Mouse (Mus musculus): ENCODE data around the gene Aplnr. TPM values are rescaled to one million over a fixed set of nuclear protein-coding genes. Genes with fewer than 3 reads are reported as not detected.

The Aplnr gene
- total and polyA plus RNA-seq, 2 experiments from 2014 or later, result 21.0 to 22.2 TPM

DNA sequence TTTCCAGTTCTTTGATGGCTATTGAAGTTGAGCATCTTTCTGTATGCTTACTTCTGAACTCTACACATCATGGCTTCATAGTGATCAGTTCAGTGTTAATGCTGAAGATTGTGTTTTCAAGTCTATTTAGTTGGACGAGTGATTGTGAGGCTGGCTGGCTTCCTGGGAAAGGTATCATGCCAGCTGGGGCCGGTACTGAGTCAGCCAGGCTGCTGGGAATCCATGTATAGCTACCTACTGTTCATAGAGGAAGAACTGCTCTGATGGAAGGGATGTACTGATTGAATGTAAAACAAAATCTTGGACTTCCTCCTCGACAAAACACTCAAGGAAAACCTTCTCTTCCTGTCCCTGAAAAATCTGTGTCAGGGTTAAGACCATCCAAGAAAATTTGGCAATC lies 9.3 kb downstream of the Aplnr start:
- Histone ChIP-seq H3K4me3 (ENCODE audit: low read length) (no peak overlapping the region), H3K9me3 (ENCODE audit: low read length) (no peaks in the 10 kb centered on the region), H3K27me3 (ENCODE audit: insufficient read depth, low read length) (no peaks in the 10 kb centered on the region), H3K27ac (no peak overlapping the region), H3K36me3 (ENCODE audit: insufficient read depth, low read length) (no peaks in the 10 kb centered on the region), H3K9ac (replicated peaks; ENCODE audit: low read length) (no peak overlapping the region), H3K4me2 (ENCODE audit: low read depth, low read length) (no peak overlapping the region), H3K4me1 (ENCODE audit: insufficient read depth, low read length) (no peaks in the 10 kb centered on the region)
- ATAC-seq (no peak), DNase-seq (ENCODE audit: low spot score) (no peak)
- 68% methylated on average over 3 of the region's 3 CpGs for WGBS
- no peak for TF ChIP-seq CTCF (IDR thresholded peaks at IDR 0.05; ENCODE audit: low read depth)

DNA sequence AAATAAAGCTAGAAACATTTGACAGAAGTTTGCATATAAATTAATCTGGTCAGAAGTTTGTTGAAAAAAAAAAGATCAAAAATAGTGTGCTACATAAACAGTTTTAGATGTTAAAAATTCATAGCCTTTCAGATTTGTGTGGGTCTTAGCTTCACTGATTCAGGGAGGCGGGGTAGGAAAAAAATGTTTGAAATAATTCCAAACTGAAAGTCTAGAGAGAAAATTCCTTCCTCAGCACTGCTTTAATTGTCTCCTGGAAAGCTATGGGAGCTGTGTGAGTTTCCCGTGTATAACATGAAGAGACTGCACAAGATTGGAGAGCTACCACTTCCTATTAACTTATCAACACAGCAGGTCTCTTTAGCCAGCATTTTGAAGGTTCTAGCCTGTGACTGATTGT lies 11.5 kb downstream of the Aplnr start:
- no peak overlapping the region for H3K4me2 ChIP-seq (ENCODE audit: low read depth, low read length)
- no peak overlapping the region for H3K9ac ChIP-seq (replicated peaks; ENCODE audit: low read length)
- no peak overlapping the region for H3K27ac ChIP-seq
- H3K4me3 ChIP-seq (ENCODE audit: low read length), result no peak overlapping the region
- ATAC-seq (no peak), DNase-seq (ENCODE audit: low spot score) (no peak)
- no peaks in the 10 kb centered on the region for H3K27me3 ChIP-seq (ENCODE audit: insufficient read depth, low read length)
- 82% methylated on average over 2 of the region's 2 CpGs for WGBS
- H3K9me3 ChIP-seq (ENCODE audit: low read length), result no peaks in the 10 kb centered on the region
- no peaks in the 10 kb centered on the region for H3K4me1 ChIP-seq (ENCODE audit: insufficient read depth, low read length)
- TF ChIP-seq CTCF (IDR thresholded peaks at IDR 0.05; ENCODE audit: low read depth), result no peak
- no peaks in the 10 kb centered on the region for H3K36me3 ChIP-seq (ENCODE audit: insufficient read depth, low read length)

DNA sequence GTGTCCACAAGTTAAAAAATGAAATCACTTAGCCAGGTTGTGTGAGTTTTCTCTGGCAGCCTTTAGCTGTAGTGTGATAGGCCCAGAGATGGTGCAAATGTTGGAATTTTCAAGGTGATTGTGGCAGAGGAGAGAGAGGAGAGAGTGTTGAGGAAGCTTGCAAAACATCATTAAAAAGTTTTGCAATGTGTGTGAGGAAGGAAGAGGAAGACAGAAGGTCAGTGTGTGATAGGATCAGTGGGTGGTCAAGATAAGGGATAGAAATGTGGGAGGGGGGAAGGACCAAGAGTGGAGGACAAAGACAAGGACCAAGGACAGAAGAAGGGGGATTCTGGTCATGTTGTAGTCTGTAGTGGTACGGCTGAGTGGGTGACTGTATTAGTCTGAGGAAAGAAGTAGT lies 14.3 kb downstream of the Aplnr start:
- ATAC-seq (no peak), DNase-seq (ENCODE audit: low spot score) (no peak)
- TF ChIP-seq CTCF (IDR thresholded peaks at IDR 0.05; ENCODE audit: low read depth), result no peak
- Histone ChIP-seq H3K9ac (replicated peaks; ENCODE audit: low read length) (no peak overlapping the region), H3K27ac (no peak overlapping the region), H3K36me3 (ENCODE audit: insufficient read depth, low read length) (no peaks in the 10 kb centered on the region), H3K4me3 (ENCODE audit: low read length) (no peak overlapping the region), H3K27me3 (ENCODE audit: insufficient read depth, low read length) (no peaks in the 10 kb centered on the region), H3K4me1 (ENCODE audit: insufficient read depth, low read length) (no peaks in the 10 kb centered on the region), H3K9me3 (ENCODE audit: low read length) (no peaks in the 10 kb centered on the region), H3K4me2 (ENCODE audit: low read depth, low read length) (no peak overlapping the region)
- WGBS, result 88% methylated on average over 1 of the region's 1 CpGs

DNA sequence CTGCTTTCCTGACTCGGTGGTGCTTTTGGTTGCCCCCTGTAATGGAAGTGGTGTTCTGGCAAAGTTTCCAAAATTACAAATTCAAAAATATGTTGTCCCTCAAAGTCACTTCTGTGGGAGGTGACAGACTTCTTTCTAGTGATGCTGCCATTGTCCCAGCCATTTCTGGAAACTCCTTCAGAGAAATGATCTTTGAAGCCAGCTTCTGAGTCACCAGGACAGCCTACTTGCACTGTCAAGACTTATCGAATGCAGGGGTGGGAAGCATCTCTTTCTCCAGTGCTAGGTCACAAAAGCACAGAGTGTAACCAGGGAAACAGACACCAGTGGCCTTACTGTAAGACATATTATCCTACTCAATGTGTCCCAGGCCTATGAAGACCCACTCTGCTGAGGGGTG lies 15.2 kb downstream of the Aplnr start:
- TF ChIP-seq CTCF (IDR thresholded peaks at IDR 0.05; ENCODE audit: low read depth), result no peak
- Histone ChIP-seq H3K27ac (no peak overlapping the region), H3K4me3 (ENCODE audit: low read length) (no peak overlapping the region), H3K9me3 (ENCODE audit: low read length) (no peaks in the 10 kb centered on the region), H3K9ac (replicated peaks; ENCODE audit: low read length) (no peak overlapping the region), H3K4me2 (ENCODE audit: low read depth, low read length) (no peak overlapping the region), H3K4me1 (ENCODE audit: insufficient read depth, low read length) (no peaks in the 10 kb centered on the region), H3K36me3 (ENCODE audit: insufficient read depth, low read length) (no peaks in the 10 kb centered on the region), H3K27me3 (ENCODE audit: insufficient read depth, low read length) (no peaks in the 10 kb centered on the region)
- 84% methylated on average over 2 of the region's 2 CpGs for WGBS
- no peak for DNase-seq (ENCODE audit: low spot score)
- no peak for ATAC-seq

DNA sequence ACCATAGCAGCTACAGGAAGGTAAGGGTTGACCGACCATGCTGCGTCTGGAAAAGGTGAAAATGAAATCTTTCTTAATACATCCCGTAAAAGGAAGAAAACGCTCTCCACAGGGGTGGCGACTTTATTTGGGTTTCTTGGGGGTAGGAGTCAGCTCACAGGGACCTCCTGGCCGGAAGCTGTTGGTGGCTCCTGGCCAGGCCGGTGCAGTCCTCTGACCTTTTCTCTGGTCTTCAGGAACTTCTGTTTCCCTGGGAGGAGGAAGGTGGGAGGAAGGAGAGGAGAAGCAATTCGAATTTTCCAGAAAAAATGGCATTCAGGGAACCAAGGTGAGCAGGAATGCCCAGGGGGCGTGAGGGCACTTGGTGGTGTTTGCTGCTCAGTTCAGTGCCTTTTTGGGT lies 19.3 kb downstream of the Aplnr start:
- ATAC-seq, result no peak
- Histone ChIP-seq H3K36me3 (ENCODE audit: insufficient read depth, low read length) (no peaks in the 10 kb centered on the region), H3K27me3 (ENCODE audit: insufficient read depth, low read length) (no peaks in the 10 kb centered on the region), H3K9ac (replicated peaks; ENCODE audit: low read length) (no peak overlapping the region), H3K4me2 (ENCODE audit: low read depth, low read length) (no peak overlapping the region), H3K4me1 (ENCODE audit: insufficient read depth, low read length) (no peaks in the 10 kb centered on the region), H3K9me3 (ENCODE audit: low read length) (no peaks in the 10 kb centered on the region), H3K4me3 (ENCODE audit: low read length) (no peak overlapping the region), H3K27ac (no peak overlapping the region)
- WGBS, result 84% methylated on average over 9 of the region's 9 CpGs
- no peak for DNase-seq (ENCODE audit: low spot score)
- no peak for TF ChIP-seq CTCF (IDR thresholded peaks at IDR 0.05; ENCODE audit: low read depth)

DNA sequence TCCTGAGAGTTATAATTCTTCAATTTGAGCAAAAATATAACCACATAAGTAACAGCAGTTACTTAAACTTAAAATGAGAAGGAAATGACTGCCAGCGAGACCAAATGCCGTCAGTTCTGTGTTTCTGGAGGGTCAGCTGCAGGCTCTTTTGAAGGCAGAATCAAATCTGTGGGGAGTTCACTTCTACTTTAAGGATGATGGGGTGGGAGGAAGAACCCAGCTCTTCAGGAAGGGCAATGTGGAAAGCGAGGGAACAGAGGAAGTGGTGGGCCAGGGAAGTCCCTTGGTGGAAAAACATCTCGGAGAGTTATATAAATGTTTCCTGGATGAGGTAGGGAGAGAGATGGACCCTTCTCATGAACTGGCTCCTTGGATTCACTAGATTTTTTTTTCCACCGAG lies 20.1 kb downstream of the Aplnr start:
- no peak for TF ChIP-seq CTCF (IDR thresholded peaks at IDR 0.05; ENCODE audit: low read depth)
- H3K4me1 ChIP-seq (ENCODE audit: insufficient read depth, low read length), result no peaks in the 10 kb centered on the region
- no peak overlapping the region for H3K27ac ChIP-seq
- H3K27me3 ChIP-seq (ENCODE audit: insufficient read depth, low read length), result no peaks in the 10 kb centered on the region
- DNase-seq (ENCODE audit: low spot score) (no peak), ATAC-seq (no peak)
- no peaks in the 10 kb centered on the region for H3K9me3 ChIP-seq (ENCODE audit: low read length)
- H3K4me2 ChIP-seq (ENCODE audit: low read depth, low read length), result no peak overlapping the region
- no peaks in the 10 kb centered on the region for H3K36me3 ChIP-seq (ENCODE audit: insufficient read depth, low read length)
- H3K9ac ChIP-seq (replicated peaks; ENCODE audit: low read length), result no peak overlapping the region
- WGBS, result 90% methylated on average over 5 of the region's 5 CpGs
- no peak overlapping the region for H3K4me3 ChIP-seq (ENCODE audit: low read length)

DNA sequence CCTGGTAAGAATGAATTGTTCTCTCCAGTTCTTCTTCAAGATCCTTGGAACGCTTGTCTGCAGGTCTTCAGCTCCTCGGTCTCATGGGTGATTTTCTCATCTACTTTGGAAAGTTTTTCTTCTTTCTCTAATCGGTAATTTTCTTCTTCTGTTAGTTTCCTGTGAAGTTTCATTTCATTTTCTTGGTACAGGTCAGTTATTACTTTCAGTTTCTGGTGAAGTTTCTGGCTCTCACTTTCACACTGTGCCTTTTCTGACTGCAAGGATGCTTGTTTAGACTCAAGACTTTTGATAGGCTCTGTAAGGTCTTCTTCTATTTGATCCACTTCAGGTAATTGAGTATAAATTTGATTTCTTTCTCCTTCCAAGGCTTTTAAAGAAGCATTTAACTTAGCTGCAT lies 21.4 kb downstream of the Aplnr start:
- Histone ChIP-seq H3K27me3 (ENCODE audit: insufficient read depth, low read length) (no peaks in the 10 kb centered on the region), H3K36me3 (ENCODE audit: insufficient read depth, low read length) (no peaks in the 10 kb centered on the region), H3K4me1 (ENCODE audit: insufficient read depth, low read length) (0 out of 2 replicates have a peak, but pooled peaks cover 6% of the 10 kb centered on the region), H3K4me3 (ENCODE audit: low read length) (no peak overlapping the region), H3K4me2 (ENCODE audit: low read depth, low read length) (no peak overlapping the region), H3K9me3 (ENCODE audit: low read length) (no peaks in the 10 kb centered on the region), H3K9ac (replicated peaks; ENCODE audit: low read length) (no peak overlapping the region), H3K27ac (no peak overlapping the region)
- no peak for DNase-seq (ENCODE audit: low spot score)
- 88% methylated on average over 3 of the region's 3 CpGs for WGBS
- no peak for TF ChIP-seq CTCF (IDR thresholded peaks at IDR 0.05; ENCODE audit: low read depth)
- no peak for ATAC-seq
